Mouse (Mus musculus) gastrocnemius, adult 18-20 months (tissue): Measurements from ENCODE around the gene Ccl28. TPM values are rescaled to one million over a fixed set of nuclear protein-coding genes. Genes with fewer than 3 reads are reported as not detected.
A peak's percentile ranks its signal among the peaks of the same experiment; 100 is the strongest.
"Not testable (repeated sequence)": the region's sequence is repeated elsewhere in the genome, so short reads cannot be mapped to it uniquely, and the experiment has no call there.

Experiments
- DNase-seq: peaks from one replicate; pipeline ENCODE4 v3.0.0; 2021; ENCODE audit warnings: low spot score
- total RNA-seq, 2 experiments: library from RNA; stranded (reverse); gene quantifications; 2 replicates each; pipeline ENCODE4 v1.2.3; 2021

Ccl28 gene
- total RNA-seq, 2 experiments from 2014 or later, result 0.48 to 0.71 TPM

DNA sequence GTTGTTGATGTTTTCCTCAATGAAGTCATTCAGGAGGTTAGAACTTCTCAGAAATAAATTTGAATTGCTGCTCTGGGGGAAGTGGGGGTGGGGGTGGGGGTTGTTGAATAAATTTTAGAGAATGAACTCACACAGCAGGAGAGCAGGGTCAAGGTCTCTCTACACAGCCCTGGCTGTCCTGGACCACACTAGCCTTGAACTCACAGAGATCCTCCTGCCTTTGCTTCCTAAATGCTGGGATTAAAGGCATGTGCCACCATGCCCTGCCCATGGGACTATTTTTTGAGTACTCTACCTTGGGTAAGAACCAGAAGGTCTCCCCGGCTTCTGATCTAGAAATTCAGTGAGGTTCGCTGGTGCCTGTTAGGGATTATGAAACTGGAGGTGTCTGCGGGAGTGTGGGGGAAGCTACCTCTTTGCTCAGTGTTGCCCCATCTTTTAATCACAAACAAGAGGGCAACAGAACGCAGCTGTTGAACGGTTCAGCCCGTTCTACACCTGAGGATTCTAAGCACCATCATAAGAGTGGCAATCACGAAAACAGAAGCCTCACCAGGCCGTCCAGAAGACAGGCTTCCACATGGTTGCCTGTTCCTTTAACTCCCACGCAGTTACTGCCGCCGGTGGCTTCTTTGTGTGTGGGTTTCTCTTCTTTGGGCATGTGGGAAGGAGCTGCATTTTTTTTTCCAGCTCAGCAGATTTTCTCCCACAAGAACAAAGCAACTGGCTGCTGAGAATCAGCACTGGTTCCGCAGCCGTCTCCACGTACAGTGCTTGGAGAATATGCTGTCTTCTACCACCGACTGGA is 25.5 kb downstream of the Ccl28 start:
- no peak for DNase-seq

DNA sequence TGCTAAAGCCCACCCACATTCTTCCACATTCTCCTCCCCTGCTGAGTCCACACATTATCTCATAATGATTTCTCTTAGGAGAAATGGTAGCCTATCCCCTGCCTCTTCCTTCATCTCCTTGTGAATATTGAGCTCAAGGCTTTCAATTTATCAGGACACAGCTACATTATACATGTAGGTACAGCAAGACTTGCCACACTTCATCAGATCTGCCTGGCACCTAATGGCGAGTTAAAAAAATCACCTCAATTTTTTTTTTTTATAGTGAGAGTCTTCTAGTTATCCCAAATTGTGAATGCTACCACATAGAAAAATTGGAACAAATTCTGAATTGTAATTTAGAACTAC is 26.1 kb downstream of the Ccl28 start:
- DNase-seq, result no peak

DNA sequence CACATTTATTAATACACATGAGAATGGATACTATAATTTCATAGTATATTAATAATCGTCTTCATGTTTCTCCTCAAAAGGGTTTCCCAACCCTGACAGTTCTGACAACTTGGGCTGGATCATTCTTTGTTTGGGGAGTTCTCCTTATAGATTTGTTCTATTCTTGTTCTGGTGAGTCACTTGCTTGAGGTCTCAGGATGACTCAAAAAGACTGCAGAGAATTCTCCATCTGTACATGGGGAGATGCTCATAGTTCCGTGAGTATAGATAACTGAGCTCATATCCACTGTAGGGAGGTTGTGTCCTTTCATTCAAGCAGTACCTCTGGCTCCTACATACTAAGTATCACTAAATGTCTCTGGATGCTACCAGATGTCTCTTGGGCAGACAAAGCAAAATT is 31.1 kb downstream of the Ccl28 start:
- no peak for DNase-seq

DNA sequence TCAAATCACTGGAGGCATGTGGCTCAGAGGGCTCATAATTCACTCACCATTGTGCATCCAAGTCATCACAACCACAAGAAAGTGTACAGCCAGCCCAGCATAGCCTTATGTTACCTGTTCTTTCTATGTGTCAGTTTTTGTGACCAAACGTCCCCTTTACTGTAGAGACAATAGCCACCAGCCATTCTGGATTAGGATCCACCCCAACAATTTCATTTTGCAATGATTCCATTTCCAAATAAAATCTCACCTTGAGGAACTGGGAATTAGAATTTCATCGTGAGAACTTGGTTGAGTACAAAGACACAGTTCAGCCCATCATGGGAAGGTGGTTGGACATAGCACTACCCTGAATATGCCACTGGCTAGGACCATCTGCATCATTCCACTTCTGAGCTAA is 32.6 kb downstream of the Ccl28 start:
- DNase-seq, result no peak

DNA sequence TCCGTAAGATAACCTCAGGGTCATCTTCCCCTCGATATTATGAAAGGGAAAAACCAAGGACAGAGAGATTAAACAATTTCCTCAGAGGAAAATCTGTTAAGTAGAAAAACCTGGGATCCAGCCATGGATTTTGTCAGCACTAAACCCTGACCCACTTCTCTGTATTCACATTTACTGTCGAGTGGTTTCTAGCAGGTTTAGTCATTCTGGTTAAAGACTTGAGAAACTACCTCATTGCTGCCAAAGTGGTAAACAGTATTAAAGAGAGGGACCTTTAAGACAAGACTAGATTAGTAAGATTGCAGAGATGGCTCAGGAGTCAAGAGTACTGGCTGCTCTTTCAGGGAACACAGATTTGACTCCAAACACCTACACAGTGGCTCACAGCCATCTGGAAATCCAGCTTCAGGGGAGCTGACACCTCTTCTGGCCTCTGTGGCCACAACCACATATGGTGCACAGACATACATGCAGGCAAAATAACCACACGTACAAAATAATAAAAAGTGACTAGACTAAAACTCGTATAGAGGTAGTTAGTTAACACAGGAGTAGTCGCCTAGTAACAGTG is 33.3 kb downstream of the Ccl28 start:
- DNase-seq, result no peak

DNA sequence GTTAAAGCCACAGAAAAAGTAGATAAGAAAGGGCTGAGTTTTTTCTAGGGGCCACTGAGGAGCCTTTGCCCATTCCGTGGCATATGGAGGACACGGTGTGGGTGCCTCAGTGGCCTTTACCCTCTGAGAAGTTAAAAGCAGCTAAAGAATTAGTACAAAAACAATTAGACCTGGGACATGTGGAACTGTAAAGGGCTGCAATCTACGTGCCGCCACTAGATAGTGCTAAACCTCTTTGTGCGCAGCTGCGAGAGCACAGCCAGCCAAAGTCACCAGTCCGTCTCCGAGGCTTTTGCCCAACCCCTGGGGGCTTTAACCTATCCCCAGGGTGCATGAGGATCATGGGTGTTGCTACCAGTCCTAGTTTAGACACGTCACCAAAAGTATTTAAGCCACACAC is 37.8 kb downstream of the Ccl28 start:
- peak; percentile 16 for DNase-seq

DNA sequence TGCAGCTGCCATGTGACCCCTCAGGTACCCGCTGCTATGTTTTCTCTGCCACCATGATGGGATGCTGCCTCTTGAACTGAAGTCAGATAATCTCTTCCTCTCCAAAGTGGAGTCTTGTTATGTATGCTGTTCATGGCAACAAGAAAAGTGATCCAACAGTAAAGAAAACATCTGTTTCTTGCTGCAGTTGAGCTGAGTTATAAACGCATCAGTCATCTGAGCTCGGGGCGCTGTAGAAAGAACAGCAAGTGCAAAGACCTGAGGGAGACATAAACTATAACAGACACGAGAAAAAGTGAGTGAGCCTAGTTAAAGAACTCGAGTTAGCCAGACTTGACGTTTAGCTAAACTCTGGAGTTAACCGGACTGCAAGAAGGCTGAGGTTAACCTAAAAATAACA is 55.2 kb downstream of the Ccl28 start:
- DNase-seq, result no peak

DNA sequence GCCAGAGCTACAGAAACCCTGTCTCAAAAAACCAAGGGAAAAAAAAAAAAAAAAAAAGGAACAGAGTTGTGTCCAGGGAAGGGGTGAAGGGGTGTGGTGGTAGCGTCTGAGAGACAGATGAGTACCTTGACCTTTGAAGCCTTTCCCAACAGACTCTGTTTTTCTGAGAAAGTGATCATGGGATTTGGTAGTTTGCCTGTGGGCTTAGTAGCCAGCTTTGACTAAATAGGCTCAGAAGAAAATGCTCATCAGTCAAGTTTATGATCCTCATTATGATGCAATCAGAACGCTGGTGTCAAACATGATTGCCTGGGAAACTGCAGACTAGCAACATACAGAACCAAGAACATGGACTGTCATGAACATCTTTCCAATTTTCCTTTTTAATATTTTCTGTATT is 56.1 kb downstream of the Ccl28 start:
- no peak for DNase-seq

DNA sequence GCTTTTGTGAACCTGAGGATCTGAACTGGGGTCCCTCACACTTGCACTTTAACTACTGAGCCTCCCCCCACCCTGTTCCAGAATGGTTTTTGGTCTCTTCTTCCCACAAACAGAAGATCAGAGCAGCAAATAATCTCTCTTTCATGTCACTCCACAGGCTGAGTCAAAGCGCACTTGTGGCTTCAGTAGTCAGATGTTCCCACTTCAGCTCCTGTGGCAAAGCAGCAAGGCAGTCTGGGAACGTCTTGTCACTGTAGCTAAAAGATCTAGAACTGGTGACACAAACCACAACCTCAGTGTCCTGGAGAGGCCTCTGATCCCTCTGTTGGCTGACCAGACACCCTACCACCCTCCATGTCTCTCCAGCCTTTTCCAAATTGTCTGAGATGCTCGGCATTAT is 57.5 kb downstream of the Ccl28 start:
- DNase-seq, result no peak

DNA sequence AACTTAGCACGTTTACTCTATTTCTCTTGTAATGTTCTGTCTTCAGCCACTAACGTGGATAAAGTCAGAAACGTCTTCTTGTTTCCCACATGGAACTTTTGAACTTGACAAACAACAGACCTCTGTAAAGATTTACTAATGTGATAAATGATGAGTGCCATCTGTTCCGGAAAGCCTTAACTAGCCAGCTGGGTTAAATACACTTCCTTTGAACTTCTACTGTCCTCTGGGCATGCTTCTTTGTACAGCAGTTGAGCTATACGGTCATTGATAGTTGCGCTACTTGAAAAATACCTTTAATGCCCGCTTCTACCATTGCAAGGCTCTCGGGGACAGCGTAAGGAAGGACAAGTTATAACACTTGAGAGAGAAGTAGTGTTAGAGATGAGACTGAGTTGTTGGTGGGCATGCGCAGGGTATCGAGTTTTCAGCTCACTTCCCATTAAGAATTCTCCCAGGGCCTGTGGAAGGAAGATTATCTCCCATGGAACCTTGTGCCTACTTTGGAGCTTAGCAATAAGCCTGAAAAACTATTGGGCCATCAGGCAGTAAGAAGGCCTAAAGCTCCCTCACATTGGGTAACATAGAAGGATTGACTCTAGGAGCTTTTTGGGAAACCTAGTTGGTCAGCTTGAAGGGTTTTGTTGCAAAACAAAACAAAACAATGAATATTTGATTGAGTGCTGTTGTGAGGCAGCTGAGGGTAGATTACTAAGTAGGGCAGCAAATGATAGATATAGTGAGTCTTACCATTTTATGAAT is 61.0 kb downstream of the Ccl28 start:
- DNase-seq, result no peak

DNA sequence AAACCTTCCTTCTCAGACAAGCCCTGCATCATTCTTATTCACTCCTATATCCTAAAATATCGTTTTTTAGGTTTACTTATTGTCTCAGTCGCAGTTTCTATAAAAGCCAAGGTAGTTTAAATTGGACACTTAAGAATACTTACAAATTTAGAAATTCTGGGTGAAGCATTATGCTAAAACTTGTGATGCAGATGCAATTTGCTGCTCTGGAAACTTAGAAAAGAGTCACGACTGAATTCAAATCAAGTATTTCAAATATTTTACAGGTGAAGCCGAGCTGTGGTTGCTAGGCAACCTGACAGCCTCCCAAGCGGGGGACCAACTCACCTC is 66.1 kb downstream of the Ccl28 start:
- no peak for DNase-seq

DNA sequence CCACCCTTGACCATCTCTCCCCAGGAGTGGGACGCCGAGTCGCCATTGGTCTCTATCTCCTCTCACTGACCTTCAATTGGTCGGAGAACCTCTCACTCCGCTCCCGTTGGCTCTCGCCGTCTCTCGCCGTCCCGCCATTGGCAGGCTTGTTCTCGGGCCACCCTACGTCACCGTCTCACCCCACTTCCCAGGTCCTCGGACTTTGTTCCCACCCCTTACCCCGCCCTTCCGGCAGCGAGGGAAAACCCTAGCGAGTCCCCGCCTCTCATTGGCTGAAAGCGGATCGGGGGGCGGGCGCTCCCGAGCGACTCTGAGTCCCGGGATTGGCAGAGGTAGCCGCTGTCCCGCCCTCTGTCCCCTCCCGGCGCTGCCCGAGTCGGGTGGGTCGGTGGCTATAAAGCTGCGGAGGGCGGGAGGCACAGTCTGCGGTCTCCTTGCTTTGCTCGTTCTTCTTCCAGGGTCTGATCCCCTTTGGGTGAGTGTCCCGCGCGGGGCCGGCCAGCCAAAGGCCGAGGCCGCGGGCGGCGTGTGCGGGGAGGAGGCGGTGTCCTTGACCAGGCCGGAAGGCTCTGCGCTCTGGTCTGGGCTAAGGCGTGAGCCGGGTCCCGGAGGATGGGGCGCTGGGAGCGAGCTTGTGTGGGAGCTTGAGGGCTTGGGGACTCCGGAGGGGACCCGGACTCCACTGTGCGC is 66.6 kb downstream of the Ccl28 start, which contains the start of gene Hmgcs1:
Gene Hmgcs1 (plus strand): TSS at position 341 of the 690 bp plus-strand sequence.
- DNase-seq, result peak; percentile 99

DNA sequence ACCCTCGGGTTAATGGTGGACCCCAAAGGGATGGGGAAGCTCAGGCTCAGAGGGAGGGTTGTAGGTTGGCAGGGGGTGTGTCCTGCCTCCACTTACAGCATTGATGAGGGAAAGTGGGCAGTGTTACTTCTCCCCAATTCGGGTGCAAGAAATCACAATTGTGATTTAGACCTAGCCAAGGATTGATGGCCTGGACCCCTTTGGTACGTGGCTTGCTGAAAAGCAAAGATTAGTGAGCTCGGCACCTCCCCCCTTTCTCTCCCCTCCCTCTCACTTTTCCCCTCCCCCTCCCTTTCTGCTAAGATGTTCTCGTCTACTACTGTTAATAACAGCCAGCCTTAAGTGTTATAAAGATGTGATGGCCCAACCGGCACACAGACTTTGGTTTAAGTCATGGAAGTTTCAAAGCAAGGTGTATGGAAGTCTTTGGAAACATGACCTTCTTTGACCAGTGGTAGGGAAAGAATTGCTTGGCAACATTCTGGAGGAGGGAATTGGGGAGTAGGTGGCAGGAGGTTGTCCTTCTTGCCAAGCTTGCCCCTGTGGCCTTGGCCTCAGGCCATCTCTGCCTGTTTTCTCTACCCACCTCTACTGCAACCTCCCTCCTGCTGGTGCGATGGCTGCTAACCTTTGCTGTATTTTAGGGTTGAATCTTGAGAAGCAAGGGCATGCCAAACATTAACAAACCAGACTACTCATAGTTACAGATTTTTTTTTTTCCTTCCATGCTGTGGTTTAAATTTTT is 67.4 kb downstream of the Ccl28 start:
- DNase-seq, result no peak

DNA sequence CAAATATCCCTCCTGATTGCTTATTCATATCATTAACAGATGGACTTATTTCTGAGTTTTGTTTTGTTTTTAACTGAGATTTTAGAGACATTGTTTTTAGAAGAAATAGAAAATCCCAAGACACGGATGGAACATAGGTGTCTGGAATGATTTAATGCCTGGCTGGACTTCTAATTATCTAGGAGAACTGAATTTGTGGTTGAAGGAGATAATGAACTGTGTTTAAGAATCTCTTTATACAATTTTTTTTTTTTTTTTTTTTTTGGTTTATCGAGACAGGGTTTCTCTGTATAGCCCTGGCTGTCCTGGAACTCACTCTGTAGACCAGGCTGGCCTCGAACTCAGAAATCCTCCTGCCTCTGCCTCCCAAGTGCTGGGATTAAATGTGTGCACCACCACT is 68.3 kb downstream of the Ccl28 start:
- not testable (repeated sequence) for DNase-seq

DNA sequence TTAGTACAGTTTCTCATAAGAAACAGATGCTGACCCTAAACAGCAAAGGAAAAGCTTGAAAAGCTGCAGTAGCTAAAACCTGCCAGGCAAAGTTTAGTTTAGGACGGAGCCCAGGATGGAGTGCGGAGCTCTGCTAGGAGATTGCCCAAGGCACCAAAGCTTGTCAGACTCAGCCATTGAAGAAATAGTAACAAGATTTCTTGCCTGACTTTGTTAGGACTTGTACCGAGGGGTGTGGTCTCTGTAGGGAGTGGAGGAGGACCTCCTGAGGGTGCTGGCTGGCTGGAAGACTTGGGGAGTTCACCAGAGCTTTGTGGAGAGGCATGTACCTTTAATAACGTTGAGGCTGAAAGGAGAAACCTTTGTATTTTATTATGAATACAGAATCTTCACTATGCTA is 72.1 kb downstream of the Ccl28 start:
- DNase-seq, result no peak

DNA sequence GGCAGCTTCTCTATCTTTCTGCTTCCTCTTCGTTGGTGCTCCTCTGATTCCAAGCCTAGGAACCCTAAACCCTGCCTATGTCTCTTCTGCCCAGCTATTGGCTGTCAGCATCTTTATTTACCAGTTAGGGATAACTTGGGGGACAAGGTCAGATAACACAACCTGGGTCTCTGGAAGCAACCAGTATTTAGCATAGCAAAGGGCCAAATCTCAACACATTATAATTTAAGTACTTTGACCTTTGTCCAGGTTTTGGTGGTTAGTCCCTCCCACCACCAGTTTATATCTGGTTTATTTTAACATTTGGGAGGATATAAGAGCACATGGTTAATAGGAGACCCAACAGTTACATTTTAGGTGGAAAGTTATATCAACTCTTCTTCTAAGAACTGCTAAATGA is 72.9 kb downstream of the Ccl28 start:
- DNase-seq, result no peak

DNA sequence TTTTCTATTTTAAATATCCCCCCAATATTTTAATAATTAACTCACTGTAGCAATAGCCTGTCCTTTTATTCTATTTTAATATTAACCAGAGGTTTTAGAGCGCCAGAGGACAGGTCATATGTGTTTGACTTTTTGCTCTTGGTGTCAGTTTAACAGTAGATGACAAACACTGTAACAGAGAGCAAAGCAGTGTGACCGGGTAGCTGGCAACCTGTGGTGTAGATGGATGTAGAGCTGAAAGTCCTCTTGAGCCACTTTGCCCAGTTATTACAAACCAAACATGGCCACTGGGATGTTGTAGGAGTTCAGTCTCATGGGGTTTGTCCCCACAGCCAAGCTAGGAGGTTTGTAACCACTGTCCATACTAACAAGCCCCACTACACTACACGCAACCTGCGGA is 74.8 kb downstream of the Ccl28 start:
- no peak for DNase-seq
